Mouse (Mus musculus) ovary, postnatal 14 days (tissue): Measurements from ENCODE around the gene Cry2.
A peak's percentile ranks its signal among the peaks of the same experiment; 100 is the strongest.

Experiments
- DNase-seq: peaks from one replicate; pipeline ENCODE4 v3.0.0; 2022; ENCODE audit warnings: low spot score

Cry2 gene

DNA sequence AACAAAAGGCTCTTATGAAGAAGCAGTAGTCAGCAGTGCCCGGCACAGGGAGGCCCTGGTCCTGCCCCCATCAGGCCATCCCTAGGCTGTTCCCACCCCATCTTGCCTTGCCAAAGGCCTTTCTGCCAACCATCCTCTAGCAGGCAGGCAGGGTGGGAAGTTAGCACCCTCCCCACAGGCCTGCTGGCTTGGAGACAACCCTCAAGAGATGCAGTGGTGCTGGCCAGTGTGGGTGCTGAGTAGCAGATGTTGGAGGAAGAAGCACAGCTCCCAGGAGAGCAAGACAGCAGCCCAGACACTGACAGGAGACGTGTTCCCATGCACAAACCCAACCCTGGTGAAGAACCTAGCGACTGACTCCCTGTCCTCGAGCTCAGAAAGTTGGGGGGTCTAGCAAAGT lies 46.2 kb downstream of the Cry2 start:
- DNase-seq, result no peak

DNA sequence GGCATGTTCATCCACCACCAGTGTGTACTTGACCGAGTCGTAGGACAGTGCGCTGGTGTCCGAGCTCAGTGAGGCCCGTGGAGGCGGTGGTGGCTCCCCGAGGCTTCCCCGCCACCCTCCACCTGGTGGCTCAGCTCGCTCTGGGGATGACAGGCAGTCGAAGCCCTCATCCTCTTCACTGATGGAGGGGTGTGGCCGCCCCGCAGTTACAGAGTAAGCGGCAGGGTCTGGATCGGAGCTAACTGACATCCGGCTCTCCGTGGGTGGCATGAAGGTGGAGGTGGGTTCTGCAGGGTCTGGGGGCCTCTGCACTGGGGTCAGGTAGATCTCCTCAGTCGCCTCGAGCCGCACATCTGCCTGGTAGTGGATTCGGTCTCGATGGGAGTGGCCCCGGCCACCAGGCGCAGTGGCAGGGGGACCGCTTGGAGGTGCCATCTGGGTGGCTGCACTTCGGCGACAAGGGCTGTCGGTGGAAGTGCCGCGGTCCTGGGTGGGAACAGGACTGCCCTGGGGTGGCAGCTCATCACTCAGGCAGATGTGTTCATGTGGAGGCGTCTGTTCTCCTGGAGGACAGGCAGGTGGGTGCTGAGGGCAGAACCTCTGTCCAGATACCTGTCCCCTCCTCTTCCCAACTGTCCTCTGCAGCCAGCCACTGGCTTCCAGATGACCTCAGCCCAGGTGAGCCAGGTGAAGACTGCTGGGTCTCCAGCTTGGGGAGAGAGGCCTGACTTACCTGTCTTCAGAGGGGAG lies 46.8 kb downstream of the Cry2 start:
- DNase-seq, result no peak

DNA sequence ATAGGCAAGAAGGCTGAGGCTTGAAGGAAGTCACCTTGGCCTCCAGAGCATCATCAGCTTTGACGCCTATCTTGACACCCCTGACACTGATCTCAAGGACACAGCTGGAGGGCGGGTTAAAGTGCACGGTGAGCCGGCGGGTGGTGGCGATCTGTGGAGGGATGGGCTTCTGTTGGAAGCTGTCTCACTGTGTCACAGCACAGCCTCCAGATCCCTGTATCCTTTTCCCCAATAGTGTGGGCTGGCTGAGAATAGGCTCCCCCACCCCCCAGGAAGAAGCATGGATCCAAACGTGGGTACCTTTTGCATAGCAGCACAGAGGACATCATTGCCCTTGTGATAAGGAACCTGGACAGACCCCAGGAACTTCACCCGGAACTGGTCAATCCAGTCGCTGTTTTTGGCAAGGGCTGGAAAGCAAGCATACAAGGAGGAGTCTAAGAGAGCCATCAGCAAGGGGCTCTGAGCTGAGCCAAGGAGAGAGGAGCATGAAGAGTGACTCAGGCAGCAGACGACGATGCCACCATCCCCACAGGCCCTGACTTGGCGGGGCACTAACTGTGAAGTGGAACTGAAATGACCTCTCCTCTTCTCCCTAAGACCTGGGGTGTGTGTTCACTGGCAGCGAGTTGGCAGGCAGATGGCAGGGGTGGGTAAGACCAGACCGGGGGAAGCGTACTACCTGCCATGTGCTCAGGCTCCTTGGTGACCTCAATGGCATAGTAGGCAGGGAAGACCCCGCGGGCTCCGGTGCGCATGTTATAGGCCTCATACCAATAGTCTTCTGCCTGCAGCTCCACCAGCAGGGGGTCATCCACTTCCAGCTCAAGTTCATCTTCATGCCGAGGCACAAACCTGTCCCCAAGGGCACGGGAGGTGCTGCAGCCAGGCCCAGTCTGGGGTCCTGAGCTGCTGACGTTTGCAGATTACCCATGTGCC lies 48.5 kb downstream of the Cry2 start:
- DNase-seq, result no peak

DNA sequence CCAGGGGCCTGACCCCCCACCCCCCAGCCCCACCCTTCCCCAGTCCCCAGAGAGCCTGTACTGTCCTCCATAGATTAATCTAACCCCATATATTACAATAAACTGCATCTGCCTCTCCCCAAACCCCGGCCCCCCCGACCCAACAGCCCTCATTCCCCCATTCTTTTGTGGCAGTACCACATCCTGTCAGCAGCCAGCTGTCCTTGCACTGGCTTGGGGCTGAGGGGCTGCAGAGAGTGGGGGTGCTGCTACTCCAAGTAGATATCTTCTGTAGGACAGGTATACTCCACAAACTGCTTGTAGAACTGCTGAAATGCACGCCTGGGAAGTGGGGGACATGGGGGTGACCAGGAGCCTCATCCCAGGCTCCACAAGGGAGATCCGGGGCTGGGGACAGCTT lies 49.7 kb downstream of the Cry2 start:
- DNase-seq, result no peak

DNA sequence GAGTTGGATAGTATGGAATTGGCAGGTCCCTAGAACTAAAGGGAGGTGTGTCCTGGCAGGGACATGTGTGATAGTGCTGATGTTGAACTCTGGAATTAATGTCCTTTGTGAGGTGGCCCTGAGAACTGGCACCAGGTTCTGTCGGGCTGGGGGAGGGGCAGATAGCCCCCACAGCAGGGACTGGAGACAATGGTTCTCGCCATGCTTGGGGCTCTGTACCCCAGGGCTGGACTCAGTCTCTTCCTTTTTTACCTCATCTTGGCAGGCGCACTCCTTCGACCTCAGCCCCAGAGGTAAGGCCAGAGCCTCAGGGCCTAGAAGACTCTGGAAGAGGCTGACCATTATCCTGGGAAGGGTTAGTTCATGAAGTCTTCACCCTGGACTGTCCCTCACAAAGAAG lies 51.1 kb downstream of the Cry2 start:
- DNase-seq, result no peak

DNA sequence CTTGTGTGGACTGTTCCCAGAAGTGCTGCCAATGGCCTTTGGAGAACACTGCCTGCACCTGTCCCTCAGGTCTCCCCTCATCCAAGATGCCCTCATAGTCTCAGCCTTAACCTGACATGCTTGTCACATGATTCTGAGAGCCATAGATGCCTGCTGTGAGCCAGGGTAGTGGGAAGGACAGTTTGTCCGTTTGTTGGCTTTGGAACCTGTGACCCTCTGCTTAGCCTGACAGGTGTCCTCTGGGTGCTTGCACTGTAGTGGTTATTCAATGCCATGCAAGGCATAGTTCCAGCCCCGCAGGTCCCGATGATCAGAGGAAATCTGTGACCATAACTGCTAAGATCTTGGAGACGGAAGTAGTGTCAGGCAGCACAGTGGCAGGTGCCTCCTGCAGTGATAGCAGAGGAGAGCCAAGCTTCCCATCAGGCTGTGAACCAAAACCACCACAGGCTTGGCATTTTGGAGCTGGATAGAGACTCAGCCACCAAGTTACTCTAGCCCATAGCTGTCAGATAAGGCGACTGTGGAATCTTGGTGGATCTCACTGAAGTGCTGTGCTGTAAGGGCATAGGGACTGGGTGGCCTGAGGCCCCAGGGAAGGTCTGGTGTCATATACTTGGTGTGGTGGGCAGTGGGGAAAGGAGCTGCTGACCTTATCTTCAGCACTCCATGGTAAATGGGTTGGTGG lies 51.8 kb downstream of the Cry2 start, which contains the start of gene 1700029I15Rik:
Gene 1700029I15Rik (plus strand): TSS at position 638 of the 688 bp plus-strand sequence.
- no peak for DNase-seq

DNA sequence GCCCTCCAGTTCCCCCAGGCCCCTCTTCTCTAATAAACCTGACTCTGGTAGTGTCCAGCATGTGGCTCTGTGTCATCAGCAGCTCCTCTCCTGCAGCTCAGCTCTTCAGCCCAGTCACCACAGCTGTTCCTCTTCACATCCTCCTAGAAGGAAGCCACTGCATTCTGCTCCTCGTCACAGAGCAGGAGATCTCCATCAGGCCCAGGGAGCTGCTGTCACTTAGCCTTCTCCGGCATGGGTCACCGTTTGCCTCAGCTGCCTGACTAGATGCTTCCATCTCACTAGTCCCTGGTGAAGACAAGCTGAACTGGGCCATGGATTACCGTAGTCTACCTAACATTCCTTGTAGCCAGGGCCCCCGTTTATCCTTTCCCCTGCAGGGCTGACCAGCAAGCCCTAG lies 52.7 kb downstream of the Cry2 start:
- DNase-seq, result no peak

DNA sequence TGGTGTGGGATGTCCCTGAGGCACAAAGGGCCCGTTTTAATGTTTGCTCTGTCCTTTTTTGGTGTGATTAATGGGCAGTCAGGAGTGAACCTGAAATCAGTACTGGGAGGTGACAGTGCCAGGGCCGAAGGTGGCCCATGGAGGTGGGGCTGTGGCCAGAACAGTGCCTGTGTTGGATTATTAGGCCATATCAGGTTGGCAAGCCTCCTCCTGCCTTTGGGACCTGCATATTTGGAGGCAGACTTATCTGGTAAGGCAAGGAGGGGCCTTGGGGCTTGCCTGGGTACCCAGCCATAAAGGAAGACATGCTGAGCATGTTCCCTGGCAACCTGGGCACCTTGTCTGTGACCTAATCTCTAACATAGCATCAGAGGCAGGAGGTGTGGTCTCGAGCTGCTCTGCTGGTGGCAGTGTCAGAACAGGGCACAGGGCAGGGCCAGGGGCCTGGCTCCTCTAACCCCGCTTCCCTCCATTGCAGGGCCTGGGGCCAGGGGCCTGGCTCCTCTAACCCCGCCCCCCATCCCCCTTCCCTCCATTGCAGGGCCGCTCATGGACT lies 53.3 kb downstream of the Cry2 start:
- no peak for DNase-seq

DNA sequence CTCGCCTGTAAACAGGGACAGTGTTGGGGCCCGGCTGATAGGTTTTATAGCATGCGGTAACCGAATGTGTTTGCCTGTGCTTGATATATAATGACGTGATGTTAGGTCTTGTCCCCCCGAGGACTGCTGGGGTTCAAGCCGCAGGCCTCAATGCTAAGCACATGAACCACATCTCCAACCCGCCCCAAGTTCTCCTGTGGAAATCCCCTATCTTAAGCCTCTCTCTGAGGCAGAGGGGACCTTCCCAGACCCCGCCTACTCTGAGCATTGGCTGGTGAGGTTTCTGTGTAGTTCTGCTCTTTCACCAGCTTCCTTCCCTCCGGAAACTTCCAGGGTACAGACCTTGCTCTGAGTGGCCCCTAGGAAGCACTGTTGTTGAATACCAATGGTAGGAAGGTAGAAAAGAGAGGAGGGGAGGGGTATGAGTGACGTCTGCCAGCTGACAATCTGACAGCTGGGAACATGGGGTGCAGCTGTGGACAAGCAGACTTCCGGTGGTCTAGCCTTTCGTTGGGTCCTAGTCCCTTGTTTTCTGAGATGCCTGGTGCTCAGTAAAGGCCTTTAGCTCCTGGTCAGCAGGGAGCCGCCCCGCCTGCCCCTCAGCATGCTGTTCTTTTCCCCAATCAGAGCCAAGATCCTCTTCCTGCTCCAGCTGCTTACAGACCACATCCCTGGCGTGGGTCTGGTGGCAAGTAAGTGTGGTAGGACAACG lies 53.9 kb downstream of the Cry2 start:
- no peak for DNase-seq

DNA sequence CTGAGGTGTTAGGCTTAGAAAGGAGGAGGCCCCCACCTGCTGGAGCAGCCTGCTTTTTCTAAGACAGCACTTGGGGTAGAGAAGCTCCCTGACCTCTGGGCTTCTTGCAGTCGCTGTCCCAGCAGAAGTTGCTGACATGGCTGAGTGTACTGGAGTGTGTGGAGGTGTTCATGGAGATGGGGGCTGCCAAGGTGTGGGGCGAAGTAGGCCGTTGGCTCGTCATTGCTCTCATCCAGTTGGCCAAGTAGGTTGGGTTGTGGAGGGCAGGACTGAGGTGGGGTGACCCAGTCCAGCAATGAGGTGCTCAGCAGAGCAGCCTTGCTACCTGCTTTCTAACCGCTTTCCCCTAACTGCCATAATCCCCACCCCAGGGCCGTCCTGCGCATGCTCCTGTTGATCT lies 56.5 kb downstream of the Cry2 start:
- no peak for DNase-seq

DNA sequence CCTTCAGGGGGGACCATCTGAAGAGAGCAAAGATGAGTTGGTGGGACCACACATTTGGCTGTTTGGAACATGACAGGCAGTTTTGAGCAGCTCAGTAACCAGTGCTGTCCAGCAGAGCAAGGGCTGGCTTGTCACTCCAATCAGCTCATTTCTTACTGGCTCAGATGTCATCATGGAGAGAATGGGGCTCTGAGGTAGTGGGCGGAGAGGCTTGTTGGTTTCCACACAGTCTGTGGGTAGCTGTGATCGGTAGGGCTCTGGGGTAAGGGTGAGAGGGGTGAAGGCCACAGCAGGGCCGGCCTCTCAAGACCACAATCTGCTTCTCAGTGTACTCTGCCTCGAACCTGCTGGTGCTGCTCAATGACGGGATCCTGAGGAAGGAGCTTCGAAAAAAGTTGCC lies 57.5 kb downstream of the Cry2 start:
- DNase-seq, result no peak

DNA sequence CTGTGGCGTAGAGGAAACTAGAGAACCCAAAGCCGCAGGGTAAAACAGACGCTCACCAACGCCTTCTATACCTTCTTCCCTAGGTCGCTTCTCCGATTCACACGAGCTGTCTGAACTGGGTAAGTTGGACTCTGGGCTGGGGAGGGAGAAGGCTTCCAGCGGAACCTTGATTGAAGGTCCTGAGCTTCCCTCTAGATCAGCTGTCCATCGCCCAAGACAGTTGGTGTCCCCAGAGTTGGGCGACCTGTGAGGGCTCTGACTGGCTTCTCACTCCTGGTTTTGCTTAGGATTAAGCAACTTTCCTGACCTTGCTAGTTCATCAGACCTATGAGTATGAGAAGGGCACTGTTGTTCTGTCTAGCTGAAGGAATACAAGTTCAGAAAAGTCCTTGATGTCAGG lies 58.1 kb downstream of the Cry2 start:
- DNase-seq, result no peak

DNA sequence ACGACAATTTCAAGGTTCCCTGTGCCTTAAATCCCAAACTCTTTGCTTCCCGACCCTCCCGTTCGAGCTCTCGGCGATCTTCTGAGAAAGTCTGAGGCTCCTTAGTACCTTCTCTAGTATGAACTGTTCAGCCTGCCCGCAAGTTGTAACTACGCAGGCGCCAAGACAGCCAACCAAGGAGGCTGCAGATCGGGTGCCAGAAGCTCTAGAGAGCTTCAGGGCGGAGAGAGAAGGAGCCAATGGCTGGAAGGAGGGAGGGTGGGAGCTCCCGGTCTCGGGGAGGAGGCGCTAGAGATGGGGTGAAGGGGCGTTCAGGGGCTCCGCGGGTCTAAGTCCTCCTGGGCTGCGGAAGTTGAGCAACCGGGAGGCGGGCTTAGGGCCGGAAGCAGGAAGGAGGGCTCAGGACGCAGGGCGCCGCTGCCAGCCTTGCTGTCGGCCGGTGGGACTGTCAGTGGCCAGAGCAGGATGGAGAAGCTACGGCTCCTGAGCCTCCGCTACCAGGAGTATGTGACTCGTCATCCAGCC lies 58.7 kb downstream of the Cry2 start:
- peak; percentile 88 for DNase-seq

DNA sequence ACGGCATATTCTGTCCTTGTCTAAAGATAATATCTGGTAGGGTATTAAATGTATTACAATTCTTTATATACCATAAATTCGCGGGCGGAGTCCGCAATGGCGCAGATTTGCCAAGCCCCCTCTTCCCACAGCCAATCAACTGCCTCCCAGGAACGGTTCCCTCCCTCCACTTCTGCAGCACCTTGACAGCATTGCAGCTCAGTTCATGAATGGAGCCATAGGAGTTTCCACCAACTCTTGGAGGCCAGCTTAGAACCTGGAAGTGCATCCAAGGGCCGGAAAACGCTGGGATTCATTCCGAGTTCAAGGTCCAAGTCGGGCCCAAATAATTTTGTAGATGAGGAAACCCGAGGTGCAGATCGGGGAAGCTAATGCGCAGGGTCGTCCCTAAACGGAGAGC lies 59.3 kb downstream of the Cry2 start, which contains the start of the genes Pex16 and Large2:
Gene Pex16 (plus strand): TSS at position 163 of the 400 bp plus-strand sequence.
Gene Large2 (minus strand): TSS at position 356 of the 400 bp plus-strand sequence.
- DNase-seq, result no peak

DNA sequence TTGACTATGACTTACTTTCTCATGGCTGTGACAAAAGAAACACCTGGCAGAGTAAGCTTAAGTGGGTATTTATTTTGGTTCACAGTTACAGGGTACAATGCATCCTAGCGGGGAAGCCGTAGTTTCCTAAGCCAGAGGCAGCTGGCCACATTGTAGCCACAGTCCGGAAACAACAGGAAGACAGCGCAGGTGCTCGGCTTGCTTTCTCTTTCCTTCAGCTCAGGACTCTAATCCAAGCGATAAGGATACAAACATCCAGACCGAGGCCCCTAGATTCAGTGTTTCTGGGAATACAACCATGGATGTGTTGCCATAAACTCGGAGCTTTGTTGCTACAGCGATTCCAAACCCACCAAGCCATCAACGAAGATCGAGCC lies 60.4 kb downstream of the Cry2 start:
- no peak for DNase-seq

DNA sequence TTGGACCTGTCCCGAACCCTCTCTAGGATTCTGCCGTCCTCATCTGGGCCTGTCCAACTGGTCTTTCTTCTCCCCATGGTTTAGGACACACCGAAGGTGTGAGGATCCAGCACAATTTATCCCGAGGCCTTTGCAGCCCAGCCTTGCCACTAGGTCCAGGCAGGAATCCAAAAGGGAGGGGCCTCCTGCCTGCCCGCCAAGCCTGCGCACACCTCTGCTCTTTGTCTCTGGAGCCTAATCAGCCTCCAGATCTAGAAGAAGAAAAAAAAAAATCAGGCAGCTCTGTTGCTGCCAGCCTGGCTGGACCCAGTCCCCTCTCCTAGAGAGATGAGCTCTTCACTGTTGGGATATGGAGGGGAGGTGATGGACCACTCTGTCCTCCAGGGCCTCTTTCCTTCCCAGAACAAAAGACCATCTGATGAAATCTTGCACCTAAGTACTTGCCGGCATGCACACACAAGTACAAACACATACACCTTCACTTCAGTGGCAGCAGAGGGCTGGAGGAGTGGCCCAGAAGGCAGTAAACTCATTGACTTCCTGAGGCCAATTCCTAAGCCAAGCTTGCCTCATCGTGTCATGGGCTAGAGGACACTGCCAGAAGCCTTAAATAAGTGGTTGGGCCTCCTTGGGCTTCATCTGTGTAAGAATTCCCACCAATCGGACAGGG lies 60.9 kb downstream of the Cry2 start:
- no peak for DNase-seq

DNA sequence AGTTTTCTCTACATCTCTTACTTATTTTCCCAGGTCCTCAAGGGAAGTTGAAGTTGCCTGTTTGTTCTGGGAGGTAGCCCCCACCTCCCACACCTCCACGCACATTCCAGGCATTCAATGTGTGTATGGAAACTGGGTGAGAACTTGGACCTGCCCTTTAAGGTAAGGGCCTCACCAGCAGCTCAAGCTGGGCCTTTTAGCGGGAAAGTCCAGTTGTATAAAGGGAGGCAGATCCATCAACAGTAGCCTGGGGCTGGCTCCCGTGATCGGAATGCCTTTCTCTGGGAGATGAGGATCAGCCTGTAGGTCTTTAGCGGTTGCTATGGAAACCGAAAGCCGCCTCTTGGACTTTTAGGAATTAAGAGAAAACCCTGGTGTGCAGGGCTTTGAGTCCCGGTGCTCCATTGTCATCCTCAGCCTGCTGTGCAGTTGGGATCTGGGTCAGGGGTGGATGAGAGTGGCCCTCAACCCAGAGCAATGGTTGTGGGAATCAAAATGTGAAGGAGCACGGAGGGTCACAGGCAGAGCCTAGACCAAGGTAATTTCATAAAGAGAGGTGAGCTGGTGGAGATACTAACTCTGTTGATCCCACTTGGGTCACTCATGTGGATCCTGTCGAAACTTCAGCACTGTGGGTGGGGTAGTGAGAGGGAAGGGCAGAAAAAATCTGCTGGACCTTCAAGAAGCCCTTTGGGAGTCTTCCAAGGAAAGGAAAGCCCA lies 61.7 kb downstream of the Cry2 start:
- DNase-seq, result no peak

DNA sequence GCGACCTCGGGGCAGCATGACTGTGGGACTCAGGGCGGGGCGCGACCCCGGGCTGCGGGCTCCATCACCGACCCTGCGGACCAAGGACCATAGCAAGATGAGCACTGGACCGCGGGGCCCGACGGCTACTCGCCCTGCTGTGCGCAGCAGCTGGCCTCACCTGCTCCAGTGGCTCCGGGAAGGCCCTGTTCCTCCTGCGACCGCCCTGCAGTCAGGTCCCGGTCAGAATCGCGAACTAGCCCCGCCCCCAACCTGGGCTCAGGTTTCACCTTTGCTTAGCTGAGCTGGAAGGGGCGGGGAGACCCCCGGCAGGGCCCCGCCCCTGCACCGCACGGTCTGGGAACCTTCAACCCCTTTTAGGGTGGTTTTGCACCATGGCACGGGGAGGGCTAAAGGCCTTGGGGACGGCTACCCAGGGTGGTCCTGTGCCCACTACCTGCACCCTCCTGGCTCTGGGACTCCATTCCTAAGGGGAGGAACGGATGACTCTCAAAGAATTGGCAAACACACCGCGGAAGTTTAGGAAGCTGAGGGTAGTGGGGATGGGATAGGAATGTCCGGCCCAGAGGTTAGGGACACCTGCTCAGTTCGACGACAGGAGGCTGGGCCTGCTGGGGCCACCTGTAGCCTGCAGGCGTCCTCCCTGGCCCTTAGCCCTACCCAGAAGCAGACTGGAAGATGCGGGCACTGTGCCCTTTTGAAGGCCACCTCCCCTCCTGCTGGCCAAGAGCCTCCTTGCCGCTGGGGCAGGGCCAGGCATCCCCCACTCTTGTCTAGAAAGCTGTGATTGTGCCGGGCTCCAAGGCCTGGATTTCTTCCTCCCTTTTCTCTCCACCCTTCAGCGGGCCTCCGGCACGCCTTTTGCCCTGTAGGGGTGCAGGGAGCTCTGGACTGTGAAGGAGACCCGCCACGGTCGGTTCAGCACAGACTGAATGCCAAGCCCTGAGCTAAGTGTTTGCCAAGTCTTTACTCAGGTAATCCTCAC lies 62.7 kb downstream of the Cry2 start:
- peak; percentile 64 for DNase-seq

DNA sequence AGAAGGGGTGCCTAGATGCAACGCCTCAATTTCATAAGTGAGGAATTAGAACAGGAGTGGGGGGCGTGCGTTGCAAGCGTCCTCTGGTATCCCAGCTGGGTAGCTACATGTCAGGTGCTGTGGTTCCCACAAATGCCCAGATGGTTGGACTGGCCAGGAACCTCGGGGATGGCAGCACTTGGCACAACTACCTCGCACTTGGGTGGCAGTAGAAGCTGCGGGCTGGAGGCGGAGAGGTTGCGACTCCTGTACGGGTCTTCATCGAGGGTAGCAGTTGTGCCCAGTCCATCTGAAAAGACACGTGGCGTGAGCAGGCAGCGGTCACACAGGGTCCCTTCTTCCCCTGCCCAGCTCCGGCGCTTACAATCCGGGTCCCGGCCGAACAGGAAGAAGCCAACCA lies 63.5 kb downstream of the Cry2 start:
- no peak for DNase-seq
